Mouse (Mus musculus): ENCODE results near the gene Tdrd9. TPM values are rescaled to one million over a fixed set of nuclear protein-coding genes. Genes with fewer than 3 reads are reported as not detected.

Tdrd9 gene
- polyA plus RNA-seq, 1 experiment from 2014 or later: 0.20 TPM

- Histone ChIP-seq H3K4me1 (ENCODE audit: control insufficient read depth, insufficient read depth, low read length) (peaks cover 13% of the 10 kb centered on the region; the same call in 1 of the 2 replicates), H3K9ac (ENCODE audit: low read depth, low read length) (no peak overlapping the region), H3K36me3 (ENCODE audit: control insufficient read depth, insufficient read depth, low read length) (peaks cover 17% of the 10 kb centered on the region), H3K4me3 (ENCODE audit: low read length) (no peak overlapping the region), H3K4me2 (ENCODE audit: low read depth, low read length) (no peak overlapping the region), H3K9me3 (ENCODE audit: control insufficient read depth, low read length) (no peaks in the 10 kb centered on the region), H3K27me3 (replicated peaks; ENCODE audit: control insufficient read depth, insufficient read depth, low read length) (no peaks in the 10 kb centered on the region), H3K27ac (ENCODE audit: low read length) (no peak overlapping the region)
- no peak for ATAC-seq
- 74% methylated on average over 5 of the region's 5 CpGs for WGBS
Measured at GRCm38 (mm10) chr12:111956173-111956572, 15.2 kb upstream of the Tdrd9 start.

DNA sequence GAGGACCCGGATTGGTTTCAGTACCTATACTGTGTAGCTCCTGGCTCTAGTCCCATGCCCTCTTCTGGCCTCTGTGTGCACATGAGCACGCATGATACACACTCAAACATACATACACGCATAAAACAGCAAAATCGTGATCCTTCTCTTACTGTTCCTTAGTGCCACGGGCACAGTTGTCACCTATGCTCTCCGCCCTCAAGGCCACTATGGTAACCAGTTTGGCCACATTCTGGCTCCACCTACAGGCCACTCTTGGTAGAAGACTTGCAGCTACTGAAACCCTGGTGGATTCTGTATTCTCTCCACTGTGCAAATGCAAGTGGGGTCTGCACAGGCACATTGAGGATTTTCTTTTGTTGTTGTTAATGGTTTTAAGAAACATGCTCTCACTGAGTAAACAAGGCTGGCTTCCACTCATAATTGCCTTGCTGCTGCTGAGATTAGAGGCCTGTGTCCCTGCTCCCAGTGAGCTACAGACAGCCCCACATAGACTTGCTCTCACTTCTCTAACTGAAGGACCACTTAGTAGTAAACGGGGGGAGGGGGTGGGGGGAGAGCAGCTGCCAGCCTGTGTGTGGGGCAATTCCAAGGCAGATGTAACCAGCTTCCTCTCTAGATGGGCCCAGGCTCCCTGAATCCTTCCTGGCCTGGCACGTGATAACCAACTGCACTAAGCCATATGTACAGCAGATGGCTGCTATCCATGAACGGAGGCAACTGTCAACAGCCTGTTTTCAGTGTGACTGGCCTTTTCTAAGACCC is 13.1 kb upstream of the Tdrd9 start:
- Histone ChIP-seq H3K36me3 (ENCODE audit: control insufficient read depth, insufficient read depth, low read length) (peaks cover 20% of the 10 kb centered on the region), H3K9me3 (ENCODE audit: control insufficient read depth, low read length) (no peaks in the 10 kb centered on the region)
- WGBS: 45% methylated on average over 9 of the region's 9 CpGs

GRCm38 (mm10) chr12:111963339-111963738 is 8.0 kb upstream of the Tdrd9 start:
- Histone ChIP-seq H3K4me2 (ENCODE audit: low read depth, low read length) (no peak overlapping the region), H3K9me3 (ENCODE audit: control insufficient read depth, low read length) (no peaks in the 10 kb centered on the region), H3K36me3 (ENCODE audit: control insufficient read depth, insufficient read depth, low read length) (peaks cover 20% of the 10 kb centered on the region), H3K27me3 (replicated peaks; ENCODE audit: control insufficient read depth, insufficient read depth, low read length) (no peaks in the 10 kb centered on the region), H3K9ac (ENCODE audit: low read depth, low read length) (no peak overlapping the region), H3K4me3 (ENCODE audit: low read length) (no peak overlapping the region), H3K4me1 (ENCODE audit: control insufficient read depth, insufficient read depth, low read length) (peaks cover 10% of the 10 kb centered on the region), H3K27ac (ENCODE audit: low read length) (no peak overlapping the region)
- WGBS: 87% methylated on average over 5 of the region's 5 CpGs
- ATAC-seq: no peak

More for the DNA sequence above, 13.1 kb upstream of the Tdrd9 start:
- no peak overlapping the region for H3K4me3 ChIP-seq (ENCODE audit: low read length)
- no peaks in the 10 kb centered on the region for H3K27me3 ChIP-seq (replicated peaks; ENCODE audit: control insufficient read depth, insufficient read depth, low read length)
- no peak overlapping the region for H3K9ac ChIP-seq (ENCODE audit: low read depth, low read length)
- H3K27ac ChIP-seq (ENCODE audit: low read length): no peak overlapping the region
- ATAC-seq: peak; percentile 81
- H3K4me1 ChIP-seq (ENCODE audit: control insufficient read depth, insufficient read depth, low read length): no peaks in the 10 kb centered on the region
- no peak overlapping the region for H3K4me2 ChIP-seq (ENCODE audit: low read depth, low read length)

- Histone ChIP-seq H3K9ac (ENCODE audit: low read depth, low read length) (peak within 1 kb of the TSS; percentile 97), H3K27ac (ENCODE audit: low read length) (peak within 1 kb of the TSS; percentile 82), H3K27me3 (replicated peaks; ENCODE audit: control insufficient read depth, insufficient read depth, low read length) (no peaks in the 10 kb centered on the region), H3K4me3 (ENCODE audit: low read length) (peak within 1 kb of the TSS; percentile 92), H3K9me3 (ENCODE audit: control insufficient read depth, low read length) (no peaks in the 10 kb centered on the region), H3K4me1 (ENCODE audit: control insufficient read depth, insufficient read depth, low read length) (peaks cover 10% of the 10 kb centered on the region), H3K36me3 (ENCODE audit: control insufficient read depth, insufficient read depth, low read length) (peaks cover 3% of the 10 kb centered on the region; the same call in 1 of the 2 replicates), H3K4me2 (ENCODE audit: low read depth, low read length) (peak within 1 kb of the TSS; percentile 93)
- peak; percentile 96 for ATAC-seq
- under 1% methylated on average over 37 of the region's 37 CpGs for WGBS
Measured at GRCm38 (mm10) chr12:111966683-111967173, 4.6 kb upstream of the Tdrd9 start, which contains the start of gene Atp5mpl. TSS of gene Atp5mpl (minus strand) at chr12:111966977.

DNA sequence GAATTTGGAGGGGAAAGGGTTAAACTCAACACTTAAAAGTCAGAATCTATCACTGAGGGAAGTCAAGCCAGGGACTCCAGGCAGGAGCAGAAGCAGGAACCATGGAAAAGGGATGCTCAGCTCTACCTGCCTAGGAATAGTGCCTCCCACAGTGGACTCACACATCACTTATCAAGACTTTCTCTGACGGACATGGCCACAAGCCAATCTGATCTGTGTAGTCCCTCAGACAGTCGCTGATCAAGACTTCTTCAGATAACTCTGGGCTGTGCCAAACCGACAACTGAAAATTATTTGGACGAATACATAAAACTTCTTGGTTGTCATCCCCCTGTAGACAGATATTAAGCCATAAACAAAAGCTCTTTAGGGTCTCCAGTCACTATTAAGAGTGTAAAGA is 1.3 kb upstream of the Tdrd9 start:
- WGBS: 71% methylated on average over 4 of the region's 4 CpGs
- Histone ChIP-seq H3K9ac (ENCODE audit: low read depth, low read length) (no peak overlapping the region), H3K4me1 (ENCODE audit: control insufficient read depth, insufficient read depth, low read length) (peaks cover 10% of the 10 kb centered on the region), H3K36me3 (ENCODE audit: control insufficient read depth, insufficient read depth, low read length) (no peaks in the 10 kb centered on the region), H3K4me3 (ENCODE audit: low read length) (no peak overlapping the region), H3K4me2 (ENCODE audit: low read depth, low read length) (no peak overlapping the region), H3K27ac (ENCODE audit: low read length) (no peak overlapping the region), H3K27me3 (replicated peaks; ENCODE audit: control insufficient read depth, insufficient read depth, low read length) (no peaks in the 10 kb centered on the region), H3K9me3 (ENCODE audit: control insufficient read depth, low read length) (no peaks in the 10 kb centered on the region)
- no peak for ATAC-seq

DNA sequence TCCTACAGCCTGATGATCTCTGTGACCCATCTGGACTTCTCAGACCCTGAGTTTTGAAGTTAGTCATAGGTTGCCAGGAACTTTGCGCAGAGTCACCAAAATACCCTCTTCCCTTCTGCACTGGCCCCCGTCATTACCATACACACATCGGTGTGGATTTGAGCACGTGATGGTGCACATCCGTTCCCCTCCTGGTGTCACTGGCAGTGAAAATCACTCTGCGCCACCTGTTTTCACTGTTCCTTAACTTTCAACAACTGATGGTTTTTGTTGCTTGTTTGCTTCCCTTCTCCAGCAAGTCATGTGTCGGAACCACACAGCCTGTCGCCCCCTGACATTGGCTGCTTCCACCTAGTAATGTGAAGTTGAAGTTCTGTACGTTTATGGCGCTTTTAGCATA is 1.1 kb downstream of the Tdrd9 start:
- no peak for ATAC-seq
- Histone ChIP-seq H3K9ac (ENCODE audit: low read depth, low read length) (no peak overlapping the region), H3K27ac (ENCODE audit: low read length) (no peak overlapping the region), H3K4me1 (ENCODE audit: control insufficient read depth, insufficient read depth, low read length) (no peaks in the 10 kb centered on the region), H3K4me2 (ENCODE audit: low read depth, low read length) (no peak overlapping the region), H3K36me3 (ENCODE audit: control insufficient read depth, insufficient read depth, low read length) (no peaks in the 10 kb centered on the region), H3K27me3 (replicated peaks; ENCODE audit: control insufficient read depth, insufficient read depth, low read length) (no peaks in the 10 kb centered on the region), H3K4me3 (ENCODE audit: low read length) (no peak overlapping the region), H3K9me3 (ENCODE audit: control insufficient read depth, low read length) (no peaks in the 10 kb centered on the region)
- WGBS: 89% methylated on average over 10 of the region's 10 CpGs

- 80% methylated on average over 6 of the region's 6 CpGs for WGBS
- no peaks in the 10 kb centered on the region for H3K36me3 ChIP-seq (ENCODE audit: control insufficient read depth, insufficient read depth, low read length)
Measured at GRCm38 (mm10) chr12:111974578-111974977, 3.2 kb downstream of the Tdrd9 start.

GRCm38 (mm10) chr12:111977138-111977537 is 5.8 kb downstream of the Tdrd9 start:
- WGBS: 39% methylated on average over 6 of the region's 6 CpGs
- no peaks in the 10 kb centered on the region for H3K27me3 ChIP-seq (replicated peaks; ENCODE audit: control insufficient read depth, insufficient read depth, low read length)
- no peaks in the 10 kb centered on the region for H3K4me1 ChIP-seq (ENCODE audit: control insufficient read depth, insufficient read depth, low read length)
- H3K36me3 ChIP-seq (ENCODE audit: control insufficient read depth, insufficient read depth, low read length): no peaks in the 10 kb centered on the region
- no peak overlapping the region for H3K9ac ChIP-seq (ENCODE audit: low read depth, low read length)
- ATAC-seq: no peak
- no peak overlapping the region for H3K4me2 ChIP-seq (ENCODE audit: low read depth, low read length)
- H3K9me3 ChIP-seq (ENCODE audit: control insufficient read depth, low read length): no peaks in the 10 kb centered on the region
- no peak overlapping the region for H3K4me3 ChIP-seq (ENCODE audit: low read length)
- no peak overlapping the region for H3K27ac ChIP-seq (ENCODE audit: low read length)

More at GRCm38 (mm10) chr12:111974578-111974977, 3.2 kb downstream of the Tdrd9 start:
- no peaks in the 10 kb centered on the region for H3K4me1 ChIP-seq (ENCODE audit: control insufficient read depth, insufficient read depth, low read length)
- no peak overlapping the region for H3K27ac ChIP-seq (ENCODE audit: low read length)
- H3K4me2 ChIP-seq (ENCODE audit: low read depth, low read length): no peak overlapping the region
- no peak for ATAC-seq
- H3K4me3 ChIP-seq (ENCODE audit: low read length): no peak overlapping the region
- no peak overlapping the region for H3K9ac ChIP-seq (ENCODE audit: low read depth, low read length)
- H3K27me3 ChIP-seq (replicated peaks; ENCODE audit: control insufficient read depth, insufficient read depth, low read length): no peaks in the 10 kb centered on the region
- no peaks in the 10 kb centered on the region for H3K9me3 ChIP-seq (ENCODE audit: control insufficient read depth, low read length)

DNA sequence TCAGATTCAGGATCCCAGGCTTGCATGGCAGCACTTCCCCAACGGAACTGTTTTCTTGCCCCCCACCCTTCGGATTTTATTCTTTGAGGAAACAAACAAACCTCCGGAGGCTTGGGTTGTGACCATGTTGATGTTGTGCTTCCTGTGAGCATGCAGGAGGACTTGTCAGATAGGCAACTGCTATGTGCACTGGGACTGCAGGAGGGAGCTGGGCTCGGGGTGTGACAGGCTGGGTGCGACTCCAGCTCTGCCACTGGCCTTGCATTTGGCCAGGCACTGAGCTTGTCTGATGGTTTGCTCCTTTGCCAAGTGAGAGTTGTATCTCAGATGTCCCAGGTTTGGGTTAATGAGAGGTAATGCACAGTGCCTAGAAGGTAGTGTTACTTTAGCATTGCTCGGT is 6.9 kb downstream of the Tdrd9 start:
- no peak overlapping the region for H3K9ac ChIP-seq (ENCODE audit: low read depth, low read length)
- WGBS: 76% methylated on average over 6 of the region's 6 CpGs

More for the DNA sequence above, 6.9 kb downstream of the Tdrd9 start:
- Histone ChIP-seq H3K36me3 (ENCODE audit: control insufficient read depth, insufficient read depth, low read length) (no peaks in the 10 kb centered on the region), H3K4me2 (ENCODE audit: low read depth, low read length) (no peak overlapping the region), H3K27ac (ENCODE audit: low read length) (no peak overlapping the region), H3K9me3 (ENCODE audit: control insufficient read depth, low read length) (no peaks in the 10 kb centered on the region), H3K4me1 (ENCODE audit: control insufficient read depth, insufficient read depth, low read length) (no peaks in the 10 kb centered on the region), H3K4me3 (ENCODE audit: low read length) (no peak overlapping the region), H3K27me3 (replicated peaks; ENCODE audit: control insufficient read depth, insufficient read depth, low read length) (no peaks in the 10 kb centered on the region)
- ATAC-seq: no peak

All from intestine, embryonic 16.5 days (tissue).